Mouse (Mus musculus): ENCODE data around the gene Rab26. TPM values are rescaled to one million over a fixed set of nuclear protein-coding genes. Genes with fewer than 3 reads are reported as not detected.

Gene Rab26
- 35.0 TPM for polyA plus RNA-seq (2015; fragmentation: Illumina TruSeq; extraction: RNeasy Lipid Tissue Mini Kit (QIAGEN cat#74804); ENCODE audit: insufficient read depth, low read depth, low replicate concordance)

GRCm38 (mm10) chr17:24534160-24534718, at the start of gene Rab26:
Rab26 (minus strand) TSS chr17:24534210.

GRCm38 (mm10) chr17:24549618-24550415, 15.8 kb upstream of the Rab26 start, which contains the start of gene Pkd1:
Pkd1 (plus strand) TSS chr17:24549834.

DNA sequence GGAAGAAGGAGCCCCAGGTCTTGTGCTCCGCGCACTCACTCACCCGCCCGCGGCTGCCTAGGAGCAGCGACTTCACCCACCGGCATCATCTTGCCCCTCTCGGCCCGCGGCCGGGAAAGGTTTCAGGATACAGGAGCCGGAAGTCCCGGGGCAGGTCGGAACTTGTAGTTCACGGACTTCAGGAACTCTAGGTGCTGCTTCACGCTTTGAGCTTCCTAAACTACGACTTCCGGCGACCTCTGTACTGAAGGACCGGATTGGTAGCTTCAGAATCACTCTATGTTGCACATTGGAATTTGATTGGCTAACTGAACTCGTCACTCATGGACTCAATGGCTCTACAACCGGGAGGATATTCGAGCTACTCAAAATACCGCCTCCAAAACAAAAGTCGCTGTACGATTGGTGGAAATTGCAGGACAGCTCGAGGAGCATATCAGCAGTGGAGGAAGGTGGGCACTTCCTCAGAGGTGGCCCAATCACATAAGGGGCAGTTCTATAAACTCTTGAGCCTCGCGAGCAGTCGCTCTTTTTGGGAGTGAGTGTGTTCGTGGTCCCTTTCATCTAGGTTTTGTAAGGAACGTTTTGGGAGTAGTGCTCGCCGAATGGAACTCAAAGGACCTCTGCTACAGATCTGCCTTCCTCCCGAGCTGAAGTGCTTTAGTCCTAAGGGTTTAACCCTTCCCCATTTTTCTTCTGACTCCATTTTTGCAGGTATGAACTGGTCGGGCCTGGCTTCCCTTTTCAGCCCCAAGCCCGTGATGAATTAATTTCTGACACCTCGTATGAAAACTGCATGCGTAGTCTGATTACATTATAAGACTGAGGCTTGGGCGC, 6.1 kb downstream of the Rab26 start, which contains the start of gene Traf7:
Gene Traf7 (minus strand): TSS at position 216 of the 837 bp plus-strand sequence.

DNA sequence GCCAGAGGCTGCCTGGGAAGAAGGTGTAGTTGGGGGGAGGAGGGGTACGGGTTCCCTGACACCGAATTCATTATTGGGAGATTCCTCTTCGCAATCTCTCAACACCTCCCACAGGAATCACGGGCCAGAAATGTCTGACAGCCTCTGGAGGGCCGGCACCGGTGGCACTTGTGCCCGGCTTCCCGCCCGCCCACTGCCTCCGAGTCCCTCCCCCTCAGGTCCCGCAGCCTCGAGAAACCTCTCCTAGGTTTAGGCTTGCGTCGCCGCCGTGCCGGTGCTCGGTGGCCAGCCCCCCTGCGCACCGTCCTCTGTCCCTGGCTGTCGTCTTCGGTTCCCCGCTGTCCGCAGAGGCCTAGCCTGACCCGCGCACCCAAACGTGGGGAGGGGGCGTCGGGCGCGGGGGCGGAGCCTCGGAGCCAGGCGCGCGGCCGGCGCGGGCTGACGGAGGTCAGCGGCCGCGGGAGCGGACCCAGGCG, 45.8 kb downstream of the Rab26 start, which contains the start of gene Caskin1:
Gene Caskin1 (plus strand): TSS at position 416 of the 476 bp plus-strand sequence.

GRCm38 (mm10) chr17:24478663-24479380, 55.2 kb downstream of the Rab26 start, which contains the start of gene Mlst8:
Mlst8 (minus strand) TSS chr17:24479078.

Other genes starting within 250 kb of the Rab26 start
- gene Abca17, start 183.1 kb downstream of the Rab26 start, polyA plus RNA-seq (2015; fragmentation: Illumina TruSeq; extraction: RNeasy Lipid Tissue Mini Kit (QIAGEN cat#74804); ENCODE audit: insufficient read depth, low read depth, low replicate concordance): not detected
- gene Abca3, start 182.3 kb downstream of the Rab26 start, polyA plus RNA-seq (2015; fragmentation: Illumina TruSeq; extraction: RNeasy Lipid Tissue Mini Kit (QIAGEN cat#74804); ENCODE audit: insufficient read depth, low read depth, low replicate concordance): 7.3 TPM
- 19.0 TPM for gene Rnps1, start 119.6 kb downstream of the Rab26 start, polyA plus RNA-seq (2015; fragmentation: Illumina TruSeq; extraction: RNeasy Lipid Tissue Mini Kit (QIAGEN cat#74804); ENCODE audit: insufficient read depth, low read depth, low replicate concordance)
- 17.2 TPM for gene Eci1, start 107.6 kb downstream of the Rab26 start, polyA plus RNA-seq (2015; fragmentation: Illumina TruSeq; extraction: RNeasy Lipid Tissue Mini Kit (QIAGEN cat#74804); ENCODE audit: insufficient read depth, low read depth, low replicate concordance)
- gene Dnase1l2, start 91.1 kb downstream of the Rab26 start, polyA plus RNA-seq (2015; fragmentation: Illumina TruSeq; extraction: RNeasy Lipid Tissue Mini Kit (QIAGEN cat#74804); ENCODE audit: insufficient read depth, low read depth, low replicate concordance): 1.9 TPM
- 22.8 TPM for gene E4f1, start 63.9 kb downstream of the Rab26 start, polyA plus RNA-seq (2015; fragmentation: Illumina TruSeq; extraction: RNeasy Lipid Tissue Mini Kit (QIAGEN cat#74804); ENCODE audit: insufficient read depth, low read depth, low replicate concordance)
- gene Pgp, start 63.8 kb downstream of the Rab26 start, polyA plus RNA-seq (2015; fragmentation: Illumina TruSeq; extraction: RNeasy Lipid Tissue Mini Kit (QIAGEN cat#74804); ENCODE audit: insufficient read depth, low read depth, low replicate concordance): 5.2 TPM
- gene Bricd5, start 60.3 kb downstream of the Rab26 start, polyA plus RNA-seq (2015; fragmentation: Illumina TruSeq; extraction: RNeasy Lipid Tissue Mini Kit (QIAGEN cat#74804); ENCODE audit: insufficient read depth, low read depth, low replicate concordance): not detected
- gene Mlst8, start 55.1 kb downstream of the Rab26 start, polyA plus RNA-seq (2015; fragmentation: Illumina TruSeq; extraction: RNeasy Lipid Tissue Mini Kit (QIAGEN cat#74804); ENCODE audit: insufficient read depth, low read depth, low replicate concordance): 3.5 TPM
- 0.26 TPM for gene Caskin1, start 45.6 kb downstream of the Rab26 start, polyA plus RNA-seq (2015; fragmentation: Illumina TruSeq; extraction: RNeasy Lipid Tissue Mini Kit (QIAGEN cat#74804); ENCODE audit: insufficient read depth, low read depth, low replicate concordance)
- gene Traf7, start 6.3 kb downstream of the Rab26 start, polyA plus RNA-seq (2015; fragmentation: Illumina TruSeq; extraction: RNeasy Lipid Tissue Mini Kit (QIAGEN cat#74804); ENCODE audit: insufficient read depth, low read depth, low replicate concordance): 28.2 TPM
- gene Pkd1, start 15.6 kb upstream of the Rab26 start, polyA plus RNA-seq (2015; fragmentation: Illumina TruSeq; extraction: RNeasy Lipid Tissue Mini Kit (QIAGEN cat#74804); ENCODE audit: insufficient read depth, low read depth, low replicate concordance): 26.9 TPM
- 50.0 TPM for gene Tsc2, start 98.4 kb upstream of the Rab26 start, polyA plus RNA-seq (2015; fragmentation: Illumina TruSeq; extraction: RNeasy Lipid Tissue Mini Kit (QIAGEN cat#74804); ENCODE audit: insufficient read depth, low read depth, low replicate concordance)
- 3.5 TPM for gene Nthl1, start 98.5 kb upstream of the Rab26 start, polyA plus RNA-seq (2015; fragmentation: Illumina TruSeq; extraction: RNeasy Lipid Tissue Mini Kit (QIAGEN cat#74804); ENCODE audit: insufficient read depth, low read depth, low replicate concordance)
- 48.3 TPM for gene Slc9a3r2, start 116.1 kb upstream of the Rab26 start, polyA plus RNA-seq (2015; fragmentation: Illumina TruSeq; extraction: RNeasy Lipid Tissue Mini Kit (QIAGEN cat#74804); ENCODE audit: insufficient read depth, low read depth, low replicate concordance)
- gene Npw, start 124.2 kb upstream of the Rab26 start, polyA plus RNA-seq (2015; fragmentation: Illumina TruSeq; extraction: RNeasy Lipid Tissue Mini Kit (QIAGEN cat#74804); ENCODE audit: insufficient read depth, low read depth, low replicate concordance): 1.6 TPM
- gene Zfp598, start 135.5 kb upstream of the Rab26 start, polyA plus RNA-seq (2015; fragmentation: Illumina TruSeq; extraction: RNeasy Lipid Tissue Mini Kit (QIAGEN cat#74804); ENCODE audit: insufficient read depth, low read depth, low replicate concordance): 21.6 TPM
- gene Syngr3, start 155.7 kb upstream of the Rab26 start, polyA plus RNA-seq (2015; fragmentation: Illumina TruSeq; extraction: RNeasy Lipid Tissue Mini Kit (QIAGEN cat#74804); ENCODE audit: insufficient read depth, low read depth, low replicate concordance): 0.44 TPM
- gene Gfer, start 161.9 kb upstream of the Rab26 start, polyA plus RNA-seq (2015; fragmentation: Illumina TruSeq; extraction: RNeasy Lipid Tissue Mini Kit (QIAGEN cat#74804); ENCODE audit: insufficient read depth, low read depth, low replicate concordance): 10.7 TPM
- gene Noxo1, start 162.0 kb upstream of the Rab26 start, polyA plus RNA-seq (2015; fragmentation: Illumina TruSeq; extraction: RNeasy Lipid Tissue Mini Kit (QIAGEN cat#74804); ENCODE audit: insufficient read depth, low read depth, low replicate concordance): 1.6 TPM
- gene Tbl3, start 173.4 kb upstream of the Rab26 start, polyA plus RNA-seq (2015; fragmentation: Illumina TruSeq; extraction: RNeasy Lipid Tissue Mini Kit (QIAGEN cat#74804); ENCODE audit: insufficient read depth, low read depth, low replicate concordance): 6.0 TPM
- gene Rnf151, start 183.9 kb upstream of the Rab26 start, polyA plus RNA-seq (2015; fragmentation: Illumina TruSeq; extraction: RNeasy Lipid Tissue Mini Kit (QIAGEN cat#74804); ENCODE audit: insufficient read depth, low read depth, low replicate concordance): not detected
- gene Rps2, start 183.9 kb upstream of the Rab26 start, polyA plus RNA-seq (2015; fragmentation: Illumina TruSeq; extraction: RNeasy Lipid Tissue Mini Kit (QIAGEN cat#74804); ENCODE audit: insufficient read depth, low read depth, low replicate concordance): 538 TPM
- 66.2 TPM for gene Ndufb10, start 190.3 kb upstream of the Rab26 start, polyA plus RNA-seq (2015; fragmentation: Illumina TruSeq; extraction: RNeasy Lipid Tissue Mini Kit (QIAGEN cat#74804); ENCODE audit: insufficient read depth, low read depth, low replicate concordance)
- not detected for gene Rpl3l, start 193.6 kb upstream of the Rab26 start, polyA plus RNA-seq (2015; fragmentation: Illumina TruSeq; extraction: RNeasy Lipid Tissue Mini Kit (QIAGEN cat#74804); ENCODE audit: insufficient read depth, low read depth, low replicate concordance)
- gene Msrb1, start 202.4 kb upstream of the Rab26 start, polyA plus RNA-seq (2015; fragmentation: Illumina TruSeq; extraction: RNeasy Lipid Tissue Mini Kit (QIAGEN cat#74804); ENCODE audit: insufficient read depth, low read depth, low replicate concordance): 68.8 TPM
- gene Hs3st6, start 218.8 kb upstream of the Rab26 start, polyA plus RNA-seq (2015; fragmentation: Illumina TruSeq; extraction: RNeasy Lipid Tissue Mini Kit (QIAGEN cat#74804); ENCODE audit: insufficient read depth, low read depth, low replicate concordance): 1.0 TPM

All from pancreas, adult 10 weeks (tissue).